Comparison of ENCODE assay signal across 8 mouse cellular contexts in the genomic region with DNA sequence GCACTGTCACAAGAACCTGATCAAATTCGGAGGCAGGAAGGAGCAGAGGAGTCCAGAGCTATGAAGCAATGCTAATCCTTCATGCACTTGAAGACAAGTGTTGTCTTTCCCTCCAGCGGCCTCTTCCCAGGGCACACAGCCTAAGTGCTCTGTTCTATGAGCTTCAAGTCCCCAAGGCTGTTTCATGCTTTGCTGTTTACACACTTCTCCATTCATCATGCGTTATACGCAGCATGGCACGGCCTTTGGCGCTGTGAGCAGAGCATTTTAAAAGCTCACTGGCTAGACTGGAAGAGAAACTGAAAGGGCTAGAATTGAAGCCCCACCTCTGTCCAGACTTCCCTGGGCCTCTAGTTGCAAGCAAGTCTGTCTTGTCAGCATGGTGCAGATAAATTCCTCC. TPM values are rescaled to one million over a fixed set of nuclear protein-coding genes. Genes with fewer than 3 reads are reported as not detected.
DNase-seq lines count a peak whose midpoint lies in the region; ATAC-seq lines count a peak whose summit lies in the region.
"Had no signal": no experiment of that assay in that cellular context is flagged by ENCODE, and none has a peak within 500 bp of the region (broad histone marks: within the 10 kb centered on the region; RNA-seq: fewer than 3 reads in every experiment).

No protein-coding gene starts in this region.

- peak overlapping the region; percentile 38; the same call in 1 of the 2 replicates for H3K9ac ChIP-seq in heart, embryonic 14.5 days (ENCODE audit: low read length)
- H3K9ac ChIP-seq: liver, embryonic 14.5 days had no signal

- 0 out of 4 replicates have a peak overlapping the region, but pooled peaks of 1 of the 2 experiments have one; percentile 2 for H3K4me3 ChIP-seq in heart, embryonic 14.5 days (ENCODE audit: control insufficient read depth in 1 of 2, insufficient read depth in 1 of 2, low read depth in 1 of 2, low read length in 2 of 2)

- no peaks in the 10 kb centered on the region for H3K9me3 ChIP-seq in heart, embryonic 14.5 days (ENCODE audit: control insufficient read depth, low read length)

- 45% methylated on average over 6 of the region's 6 CpGs for WGBS in heart, embryonic 14.5 days

- peak; percentile 37 for DNase-seq in CD4-positive, CD25-positive, alpha-beta regulatory T cell, adult 2 months (ENCODE audit: low read depth, low spot score)
- DNase-seq in adipocyte (ENCODE audit: low spot score), result peak; percentile 52
- DNase-seq in lung, adult 18-20 months, result peak; percentile 75 to 81
- peak; percentile 26 for DNase-seq in ovary, postnatal 14 days (ENCODE audit: low spot score)
- DNase-seq in right cerebral cortex, postnatal 4 days, result no peak
- DNase-seq in cerebellum, postnatal 25 days, result no peak

- H3K4me2 ChIP-seq in heart, embryonic 14.5 days (ENCODE audit: low read length), result peak overlapping the region; percentile 37

- H3K4me1 ChIP-seq in heart, embryonic 14.5 days (ENCODE audit: control insufficient read depth in 2 of 2, insufficient read depth in 2 of 2, low read length in 2 of 2), result peaks cover 49 to 69% of the 10 kb centered on the region in 2 experiments

- no peak; the same call in 1 of the 2 replicates for ATAC-seq in heart, embryonic 14.5 days (ENCODE audit: insufficient number of reproducible peaks, insufficient read depth, low FRiP score, low read depth)

- no peaks in the 10 kb centered on the region for H3K36me3 ChIP-seq in heart, embryonic 14.5 days (ENCODE audit: control insufficient read depth, insufficient read depth, low read length)

- H3K27ac ChIP-seq in heart, embryonic 14.5 days (replicated peaks in 1 of 2; ENCODE audit: control insufficient read depth in 1 of 2, insufficient read depth in 1 of 2, low read depth in 2 of 2, low read length in 2 of 2), result peak overlapping the region; percentile 36 to 60
- H3K27ac ChIP-seq: liver, embryonic 14.5 days had no signal

- no peaks in the 10 kb centered on the region for H3K27me3 ChIP-seq in heart, embryonic 14.5 days (ENCODE audit: control insufficient read depth, insufficient read depth, low read length)

RNA-seq across cellular contexts. Expression of a gene that starts 6.2 kb away (rescaled TPM):
- polyA plus RNA-seq in heart, embryonic 14.5 days (2014; fragmentation: Nextera tagmentation; extraction: Ambion mirVana), result 9.8 and 10.5 TPM in 2 replicates

RNA-seq across cellular contexts. Expression of a gene that starts 57.2 kb away (rescaled TPM):
- 9.1 and 9.5 TPM in 2 replicates for polyA plus RNA-seq in heart, embryonic 14.5 days (2014; fragmentation: Nextera tagmentation; extraction: Ambion mirVana)

RNA-seq across cellular contexts. Expression of a gene that starts 58.3 kb away (rescaled TPM):
- 6.7 and 8.3 TPM in 2 replicates for polyA plus RNA-seq in heart, embryonic 14.5 days (2014; fragmentation: Nextera tagmentation; extraction: Ambion mirVana)

Comparison
In these comparisons a context has a peak if more than half of its experiments do, and no peak if none do; other contexts are left out.
1. DNase-seq: peak in CD4-positive, CD25-positive, alpha-beta regulatory T cell, adult 2 months (single experiment), adipocyte (single experiment), lung, adult 18-20 months (2 of 2) and ovary, postnatal 14 days (single experiment); none in right cerebral cortex, postnatal 4 days (single experiment) and cerebellum, postnatal 25 days (0 of 2).